Mouse (Mus musculus) heart, adult 2 months (tissue): ENCODE measurements at regions not wholly inside any gene's neighbourhood (a gene's known extent, or its start where the extent isn't known, plus 50 kb on each side); places are given as distances from the start of the nearest gene placed in this dataset.

Experiments
- CTCF ChIP-seq: fragments of 200-600 bp; IDR thresholded peaks from 2 replicates; pipeline ENCODE4 v1.8.1; 2022; ENCODE audit warnings: antibody characterized with exemption, mild to moderate bottlenecking, moderate library complexity
- POLR2A ChIP-seq: fragments of 200-500 bp; IDR thresholded peaks from 2 replicates; pipeline ENCODE4 v1.6.1; 2011; ENCODE audit warnings: mild to moderate bottlenecking, low read depth, low read length, control low read depth; ENCODE audit not compliant: insufficient read depth

- TF ChIP-seq CTCF (no peak), POLR2A (no peak)
These were observed 101.9 kb downstream of the Irx5 start for GRCm38 (mm10) chr8:92459291-92459690.
